Mouse (Mus musculus): ENCODE results near the gene Map3k21. TPM values are rescaled to one million over a fixed set of nuclear protein-coding genes. Genes with fewer than 3 reads are reported as not detected.

Gene Map3k21
- polyA plus RNA-seq, 1 experiment from 2014 or later, result 0.99 TPM

GRCm38 (mm10) chr8:125975981-125976380 is 65.7 kb downstream of the Map3k21 start:
- WGBS, result 85% methylated on average over 4 of the region's 4 CpGs
- Histone ChIP-seq H3K27ac (no peak overlapping the region), H3K9ac (no peak overlapping the region), H3K27me3 (ENCODE audit: control insufficient read depth, insufficient read depth, low read length) (no peaks in the 10 kb centered on the region), H3K4me3 (replicated peaks; ENCODE audit: low read length) (no peak overlapping the region), H3K4me2 (replicated peaks) (no peak overlapping the region), H3K9me3 (ENCODE audit: control insufficient read depth, low read length) (no peaks in the 10 kb centered on the region), H3K4me1 (replicated peaks; ENCODE audit: control insufficient read depth, insufficient read depth, low read length) (no peaks in the 10 kb centered on the region), H3K36me3 (replicated peaks; ENCODE audit: control insufficient read depth, insufficient read depth) (no peaks in the 10 kb centered on the region)
- DNase-seq (ENCODE audit: low spot score) (no peak), ATAC-seq (ENCODE audit: low FRiP score) (no peak)

- H3K9me3 ChIP-seq (ENCODE audit: control insufficient read depth, low read length), result no peaks in the 10 kb centered on the region
- no peak overlapping the region for H3K9ac ChIP-seq
- no peak for DNase-seq (ENCODE audit: low spot score)
- H3K36me3 ChIP-seq (replicated peaks; ENCODE audit: control insufficient read depth, insufficient read depth), result no peaks in the 10 kb centered on the region
- no peak overlapping the region for H3K27ac ChIP-seq
- ATAC-seq (ENCODE audit: low FRiP score), result no peak
- H3K27me3 ChIP-seq (ENCODE audit: control insufficient read depth, insufficient read depth, low read length), result no peaks in the 10 kb centered on the region
- 34% methylated on average over 6 of the region's 6 CpGs for WGBS
- no peak overlapping the region for H3K4me3 ChIP-seq (replicated peaks; ENCODE audit: low read length)
- H3K4me1 ChIP-seq (replicated peaks; ENCODE audit: control insufficient read depth, insufficient read depth, low read length), result no peaks in the 10 kb centered on the region
- H3K4me2 ChIP-seq (replicated peaks), result no peak overlapping the region
These were observed 70.6 kb downstream of the Map3k21 start for GRCm38 (mm10) chr8:125980826-125981225.

GRCm38 (mm10) chr8:125983515-125983914 is 73.3 kb downstream of the Map3k21 start:
- no peak for DNase-seq (ENCODE audit: low spot score)
- 75% methylated on average over 3 of the region's 3 CpGs for WGBS
- no peak for ATAC-seq (ENCODE audit: low FRiP score)
- Histone ChIP-seq H3K9me3 (ENCODE audit: control insufficient read depth, low read length) (no peaks in the 10 kb centered on the region), H3K4me2 (replicated peaks) (no peak overlapping the region), H3K27me3 (ENCODE audit: control insufficient read depth, insufficient read depth, low read length) (no peaks in the 10 kb centered on the region), H3K27ac (no peak overlapping the region), H3K36me3 (replicated peaks; ENCODE audit: control insufficient read depth, insufficient read depth) (no peaks in the 10 kb centered on the region), H3K4me3 (replicated peaks; ENCODE audit: low read length) (no peak overlapping the region), H3K4me1 (replicated peaks; ENCODE audit: control insufficient read depth, insufficient read depth, low read length) (no peaks in the 10 kb centered on the region), H3K9ac (no peak overlapping the region)

GRCm38 (mm10) chr8:125984140-125984539 is 73.9 kb downstream of the Map3k21 start:
- ATAC-seq (ENCODE audit: low FRiP score) (no peak), DNase-seq (ENCODE audit: low spot score) (no peak)
- no peak overlapping the region for H3K9ac ChIP-seq
- 86% methylated on average over 4 of the region's 4 CpGs for WGBS
- no peaks in the 10 kb centered on the region for H3K4me1 ChIP-seq (replicated peaks; ENCODE audit: control insufficient read depth, insufficient read depth, low read length)
- no peak overlapping the region for H3K27ac ChIP-seq
- H3K36me3 ChIP-seq (replicated peaks; ENCODE audit: control insufficient read depth, insufficient read depth), result no peaks in the 10 kb centered on the region
- no peak overlapping the region for H3K4me2 ChIP-seq (replicated peaks)
- H3K9me3 ChIP-seq (ENCODE audit: control insufficient read depth, low read length), result no peaks in the 10 kb centered on the region
- H3K4me3 ChIP-seq (replicated peaks; ENCODE audit: low read length), result no peak overlapping the region
- no peaks in the 10 kb centered on the region for H3K27me3 ChIP-seq (ENCODE audit: control insufficient read depth, insufficient read depth, low read length)

- H3K9me3 ChIP-seq (ENCODE audit: control insufficient read depth, low read length), result no peaks in the 10 kb centered on the region
- no peaks in the 10 kb centered on the region for H3K36me3 ChIP-seq (replicated peaks; ENCODE audit: control insufficient read depth, insufficient read depth)
- H3K4me1 ChIP-seq (replicated peaks; ENCODE audit: control insufficient read depth, insufficient read depth, low read length), result no peaks in the 10 kb centered on the region
- WGBS, result 97% methylated on average over 2 of the region's 2 CpGs
- H3K9ac ChIP-seq, result no peak overlapping the region
- H3K27me3 ChIP-seq (ENCODE audit: control insufficient read depth, insufficient read depth, low read length), result no peaks in the 10 kb centered on the region
- H3K4me3 ChIP-seq (replicated peaks; ENCODE audit: low read length), result no peak overlapping the region
- H3K27ac ChIP-seq, result no peak overlapping the region
- DNase-seq (ENCODE audit: low spot score) (no peak), ATAC-seq (ENCODE audit: low FRiP score) (no peak)
- no peak overlapping the region for H3K4me2 ChIP-seq (replicated peaks)
These were observed 75.1 kb downstream of the Map3k21 start for GRCm38 (mm10) chr8:125985364-125985763.

GRCm38 (mm10) chr8:125986999-125987589 is 76.8 kb downstream of the Map3k21 start:
- Histone ChIP-seq H3K4me2 (replicated peaks) (no peak overlapping the region), H3K9me3 (ENCODE audit: control insufficient read depth, low read length) (no peaks in the 10 kb centered on the region), H3K4me3 (replicated peaks; ENCODE audit: low read length) (no peak overlapping the region), H3K27ac (no peak overlapping the region), H3K4me1 (replicated peaks; ENCODE audit: control insufficient read depth, insufficient read depth, low read length) (no peaks in the 10 kb centered on the region), H3K9ac (no peak overlapping the region), H3K27me3 (ENCODE audit: control insufficient read depth, insufficient read depth, low read length) (no peaks in the 10 kb centered on the region), H3K36me3 (replicated peaks; ENCODE audit: control insufficient read depth, insufficient read depth) (no peaks in the 10 kb centered on the region)
- DNase-seq (ENCODE audit: low spot score), result no peak
- 18% methylated on average over 6 of the region's 6 CpGs for WGBS
- no peak for ATAC-seq (ENCODE audit: low FRiP score)

GRCm38 (mm10) chr8:125987996-125988395 is 77.7 kb downstream of the Map3k21 start:
- Histone ChIP-seq H3K4me2 (replicated peaks) (no peak overlapping the region), H3K36me3 (replicated peaks; ENCODE audit: control insufficient read depth, insufficient read depth) (no peaks in the 10 kb centered on the region), H3K4me3 (replicated peaks; ENCODE audit: low read length) (no peak overlapping the region), H3K9me3 (ENCODE audit: control insufficient read depth, low read length) (no peaks in the 10 kb centered on the region), H3K27ac (no peak overlapping the region), H3K9ac (no peak overlapping the region), H3K27me3 (ENCODE audit: control insufficient read depth, insufficient read depth, low read length) (no peaks in the 10 kb centered on the region; the same call in 1 of the 2 replicates), H3K4me1 (replicated peaks; ENCODE audit: control insufficient read depth, insufficient read depth, low read length) (no peaks in the 10 kb centered on the region)
- DNase-seq (ENCODE audit: low spot score) (no peak), ATAC-seq (ENCODE audit: low FRiP score) (no peak)
- WGBS, result 61% methylated on average over 2 of the region's 2 CpGs

- no peaks in the 10 kb centered on the region for H3K9me3 ChIP-seq (ENCODE audit: control insufficient read depth, low read length)
- 82% methylated on average over 9 of the region's 9 CpGs for WGBS
- H3K4me2 ChIP-seq (replicated peaks), result no peak overlapping the region
- no peaks in the 10 kb centered on the region for H3K36me3 ChIP-seq (replicated peaks; ENCODE audit: control insufficient read depth, insufficient read depth)
- peaks cover 30% of the 10 kb centered on the region for H3K27me3 ChIP-seq (ENCODE audit: control insufficient read depth, insufficient read depth, low read length)
- DNase-seq (ENCODE audit: low spot score) (no peak), ATAC-seq (ENCODE audit: low FRiP score) (no peak)
- no peak overlapping the region for H3K4me3 ChIP-seq (replicated peaks; ENCODE audit: low read length)
- no peak overlapping the region for H3K27ac ChIP-seq
- H3K9ac ChIP-seq, result no peak overlapping the region
- H3K4me1 ChIP-seq (replicated peaks; ENCODE audit: control insufficient read depth, insufficient read depth, low read length), result peaks cover 33% of the 10 kb centered on the region
These were observed 83.4 kb downstream of the Map3k21 start for GRCm38 (mm10) chr8:125993636-125994035.

GRCm38 (mm10) chr8:125995101-125995986 is 85.1 kb downstream of the Map3k21 start, which contains the start of gene Kcnk1:
Gene Kcnk1, plus strand, starts transcription at chr8:125995170.
- H3K9ac ChIP-seq, result peak within 1 kb of the TSS; percentile 73
- peak; percentile 61 for DNase-seq (ENCODE audit: low spot score)
- peak within 1 kb of the TSS; percentile 44 for H3K4me3 ChIP-seq (replicated peaks; ENCODE audit: low read length)
- H3K36me3 ChIP-seq (replicated peaks; ENCODE audit: control insufficient read depth, insufficient read depth), result no peaks in the 10 kb centered on the region
- peak within 1 kb of the TSS; percentile 66 for H3K4me2 ChIP-seq (replicated peaks)
- H3K4me1 ChIP-seq (replicated peaks; ENCODE audit: control insufficient read depth, insufficient read depth, low read length), result peaks cover 33% of the 10 kb centered on the region
- peak within 1 kb of the TSS; percentile 86 for H3K27ac ChIP-seq
- under 1% methylated on average over 70 of the region's 73 CpGs for WGBS
- H3K9me3 ChIP-seq (ENCODE audit: control insufficient read depth, low read length), result no peaks in the 10 kb centered on the region
- peak; percentile 67 for ATAC-seq (ENCODE audit: low FRiP score)
- H3K27me3 ChIP-seq (ENCODE audit: control insufficient read depth, insufficient read depth, low read length), result peaks cover 30% of the 10 kb centered on the region
